Mouse (Mus musculus): ENCODE measurements around the gene Snx3.

- TF ChIP-seq CTCF (IDR thresholded peaks at IDR 0.05; ENCODE audit: borderline replicate concordance, insufficient read depth, low read length) (no peak), POLR2A (IDR thresholded peaks at IDR 0.05; ENCODE audit: low read depth, low read length) (no peak)
These were observed 81.5 kb downstream of the Snx3 start, which contains the start of the genes Nr2e1 and Ostm1 for GRCm38 (mm10) chr10:42583157-42583872.

Data from embryonic fibroblast, embryonic 13.5 days (primary cell).